Mouse (Mus musculus) T-helper 17 cell (primary cell): ENCODE measurements around the gene Cyp4b1.
"Not testable (repeated sequence)": the region's sequence is repeated elsewhere in the genome, so short reads cannot be mapped to it uniquely, and the experiment has no call there.

Experiments
- in situ Hi-C, 2 experiments: fragments of 300-600 bp; cut with MboI, MseI; formaldehyde crosslinking; loops; 1 replicate in 1 of 2; 2 replicates in 1 of 2; pipeline ENCODE4 v1.15.1; 2025; ENCODE audit warnings: high pct_unique_total_duplicates in 2 of 2

Cyp4b1 gene

DNA sequence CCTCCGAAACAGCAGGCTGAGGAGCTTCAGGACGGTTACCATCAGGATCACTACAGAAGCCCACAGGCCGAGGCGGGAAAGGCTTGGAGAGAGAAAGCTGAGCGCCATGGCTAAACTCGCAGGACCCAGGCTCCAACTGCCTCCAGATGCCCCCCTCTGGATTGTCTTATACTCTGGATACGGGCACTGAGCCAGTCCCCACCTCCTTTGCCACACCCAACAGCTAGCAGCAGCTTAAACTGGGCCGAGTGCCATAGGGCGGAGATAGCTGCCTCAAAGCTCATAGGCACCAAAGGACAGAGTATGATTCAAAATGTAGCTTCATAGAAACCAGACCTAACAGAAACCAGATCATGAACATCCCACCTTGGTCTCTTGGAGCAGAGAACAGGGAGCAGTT lies at the start of gene Cyp4b1:
Gene Cyp4b1 (minus strand): TSS at position 144 of the 400 bp plus-strand sequence.
- in situ Hi-C loops: no loop called here

DNA sequence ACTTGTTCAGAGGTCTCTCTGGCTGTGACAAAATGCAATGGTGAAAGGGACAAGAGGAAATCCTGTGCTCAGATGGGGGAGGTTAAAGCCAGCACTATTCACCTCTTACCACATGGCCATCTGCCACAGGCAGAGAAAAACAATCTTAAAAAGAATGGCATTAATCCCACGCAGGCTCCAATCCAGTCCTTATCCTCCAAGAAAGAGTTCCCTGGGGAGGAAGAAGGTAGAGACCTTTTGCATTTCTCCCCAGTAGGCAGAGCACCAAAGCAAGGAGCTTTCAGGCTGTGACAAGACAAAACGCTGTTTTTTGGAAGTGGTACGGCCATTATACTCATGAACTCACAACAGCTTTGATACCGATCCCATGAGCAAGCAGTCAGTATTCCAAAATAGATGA lies 38.8 kb upstream of the Cyp4b1 start:
- in situ Hi-C loops: no loop called here

DNA sequence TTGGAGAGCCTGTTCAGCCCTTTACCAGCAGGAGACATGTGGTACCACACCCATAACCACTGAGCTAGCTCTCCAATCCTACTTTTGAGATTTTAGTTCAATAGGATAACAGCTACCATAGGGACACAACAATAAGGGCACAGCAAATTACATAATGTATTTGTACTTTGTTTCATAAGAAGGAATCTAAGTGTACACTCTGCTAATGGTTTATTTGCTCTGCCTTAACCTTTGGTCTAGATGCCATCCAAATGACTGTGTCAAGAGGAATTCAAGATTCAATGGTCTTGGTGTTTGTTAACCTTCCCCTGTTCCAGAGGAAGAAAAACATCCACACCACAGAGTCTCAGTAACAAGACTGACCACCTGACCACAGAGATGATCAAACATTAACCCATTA lies 11.7 kb upstream of the Cyp4b1 start:
- in situ Hi-C loops: no loop called here

DNA sequence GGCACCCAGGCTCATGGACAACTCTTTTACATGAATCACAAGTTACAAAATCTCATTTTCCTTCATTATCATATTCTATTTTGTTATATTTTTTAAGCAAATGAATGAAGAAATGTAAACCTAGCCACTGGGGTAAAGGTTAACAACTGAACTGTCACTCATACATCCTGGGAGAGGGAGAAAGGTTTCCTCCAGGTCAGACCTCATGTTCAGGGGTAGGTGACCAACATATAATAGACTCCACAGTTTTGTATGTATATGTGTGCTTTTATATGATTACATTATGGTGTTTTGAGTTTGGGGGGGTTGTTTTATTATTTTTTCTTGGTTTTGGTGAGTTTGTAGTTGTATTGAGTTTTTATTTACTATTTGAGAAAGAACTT lies 10.3 kb upstream of the Cyp4b1 start:
- in situ Hi-C loops: no loop called here

DNA sequence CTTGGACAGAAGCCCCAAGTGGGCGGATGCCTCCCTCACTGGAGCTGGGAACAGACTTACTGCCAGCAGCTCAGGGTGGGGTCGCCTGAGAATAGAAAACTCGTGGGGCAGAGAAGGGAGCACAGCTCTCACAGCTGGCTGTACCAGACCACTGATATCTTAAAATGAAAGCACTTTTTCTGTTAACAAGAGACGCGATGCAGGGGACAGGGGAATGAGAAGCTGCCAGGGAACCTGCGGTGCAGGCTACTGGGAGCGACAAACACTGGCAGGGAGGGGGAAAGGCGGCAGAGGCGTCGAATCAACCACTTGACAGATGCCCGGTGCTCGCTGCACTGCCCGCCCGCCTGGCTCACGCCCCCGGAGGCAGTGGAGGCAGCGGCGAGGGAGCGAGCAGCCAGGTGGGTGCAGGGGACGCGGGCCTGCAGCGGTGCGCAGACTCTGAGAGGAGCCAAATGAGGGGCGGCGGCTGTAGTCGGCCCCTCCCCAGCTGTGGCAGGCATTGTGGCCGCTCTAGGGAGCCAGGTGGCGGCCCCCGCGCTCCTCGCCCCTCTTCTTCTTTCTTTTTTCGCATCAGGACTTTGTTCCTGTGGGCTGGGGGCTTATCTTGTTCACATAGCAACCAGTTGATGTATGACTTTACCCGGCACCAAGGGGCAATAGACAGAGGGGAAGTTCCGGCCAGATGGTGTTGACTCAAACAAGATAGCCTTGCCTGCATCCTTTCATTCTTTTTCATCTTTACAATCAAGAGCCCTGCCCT lies 9.8 kb upstream of the Cyp4b1 start:
- in situ Hi-C loops: no loop called here

DNA sequence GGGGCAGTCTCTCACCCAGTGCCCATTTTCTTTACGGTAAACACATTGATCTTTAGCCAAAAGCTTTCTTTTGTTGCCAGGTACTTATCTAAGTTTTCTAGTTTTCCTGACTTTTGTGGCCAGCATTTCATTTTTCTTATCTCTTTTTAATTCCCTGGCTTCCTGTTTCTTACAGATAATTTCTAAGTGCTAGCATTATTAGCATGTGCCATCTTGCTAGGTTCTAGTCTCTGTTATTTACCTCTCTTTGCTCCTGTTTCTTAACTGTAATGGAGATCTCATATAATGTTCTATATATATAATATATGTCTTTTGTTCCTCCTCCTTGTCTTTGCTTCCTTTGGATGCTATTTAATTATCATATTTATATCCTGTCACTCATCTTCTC lies 9.0 kb upstream of the Cyp4b1 start:
- in situ Hi-C loops: not testable (repeated sequence)

GRCm38 (mm10) chr4:115655841-115656534 lies 8.5 kb upstream of the Cyp4b1 start:
- in situ Hi-C loops: not testable (repeated sequence)

DNA sequence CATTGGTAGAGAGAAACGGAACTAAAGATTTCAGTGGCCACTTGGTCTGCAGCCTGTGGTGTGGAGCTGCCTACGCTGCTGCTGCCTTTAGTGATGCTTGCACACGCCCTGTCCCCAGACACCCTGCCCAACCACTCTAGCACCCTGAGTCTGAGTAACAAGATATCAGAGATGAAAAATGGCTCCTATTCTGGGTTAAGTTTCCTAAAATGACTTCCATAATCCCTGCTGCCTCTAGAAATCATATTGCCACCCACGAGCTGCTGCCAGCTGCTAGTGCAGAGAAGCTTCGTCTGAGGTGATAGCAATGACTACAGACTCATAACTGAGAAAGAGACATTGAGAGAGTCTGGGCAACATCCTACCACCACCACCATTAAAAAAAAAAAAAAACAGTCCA lies 3.3 kb upstream of the Cyp4b1 start:
- in situ Hi-C loops: no loop called here

- in situ Hi-C loops: no loop called here
These were observed 1.8 kb upstream of the Cyp4b1 start for GRCm38 (mm10) chr4:115649344-115649743.

DNA sequence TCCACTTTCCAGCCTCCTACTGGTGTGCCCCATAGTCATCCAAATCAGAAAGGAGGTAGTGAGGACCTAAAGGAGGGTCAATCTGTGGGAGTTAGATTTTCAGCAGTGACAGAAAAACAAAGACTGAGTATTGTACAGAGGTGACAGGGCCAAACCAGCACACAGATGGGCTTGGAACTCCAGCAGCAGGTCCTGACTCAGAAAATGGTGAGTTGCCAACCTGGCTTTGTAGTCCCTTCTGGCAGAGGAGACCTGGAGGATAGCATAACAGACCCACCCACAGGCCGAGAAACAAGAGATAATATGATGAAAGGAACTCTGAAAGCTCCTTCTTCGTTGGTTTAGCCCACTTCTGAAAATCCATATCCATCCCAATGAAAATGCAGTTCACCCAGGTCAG lies 1.2 kb upstream of the Cyp4b1 start:
- in situ Hi-C loops: no loop called here

DNA sequence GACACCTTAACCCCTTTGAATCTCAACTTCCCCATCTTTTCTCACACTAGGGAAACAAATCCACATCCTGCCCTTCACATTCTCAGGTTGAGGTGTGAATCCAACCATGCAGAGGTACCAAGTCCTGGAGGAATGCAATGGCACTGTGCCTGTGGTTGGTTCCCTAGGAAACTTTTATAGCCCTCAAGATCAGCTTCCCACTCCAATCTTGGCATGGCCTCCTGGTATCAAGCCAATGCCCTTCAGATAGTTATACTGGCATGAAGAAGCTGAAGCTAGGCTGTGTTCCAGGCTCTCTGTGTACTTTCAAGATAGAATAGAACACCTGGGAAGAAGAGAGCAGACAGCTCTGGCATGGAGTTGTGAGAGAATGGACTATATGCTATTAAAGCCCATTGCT lies 2.2 kb downstream of the Cyp4b1 start:
- in situ Hi-C loops: no loop called here

DNA sequence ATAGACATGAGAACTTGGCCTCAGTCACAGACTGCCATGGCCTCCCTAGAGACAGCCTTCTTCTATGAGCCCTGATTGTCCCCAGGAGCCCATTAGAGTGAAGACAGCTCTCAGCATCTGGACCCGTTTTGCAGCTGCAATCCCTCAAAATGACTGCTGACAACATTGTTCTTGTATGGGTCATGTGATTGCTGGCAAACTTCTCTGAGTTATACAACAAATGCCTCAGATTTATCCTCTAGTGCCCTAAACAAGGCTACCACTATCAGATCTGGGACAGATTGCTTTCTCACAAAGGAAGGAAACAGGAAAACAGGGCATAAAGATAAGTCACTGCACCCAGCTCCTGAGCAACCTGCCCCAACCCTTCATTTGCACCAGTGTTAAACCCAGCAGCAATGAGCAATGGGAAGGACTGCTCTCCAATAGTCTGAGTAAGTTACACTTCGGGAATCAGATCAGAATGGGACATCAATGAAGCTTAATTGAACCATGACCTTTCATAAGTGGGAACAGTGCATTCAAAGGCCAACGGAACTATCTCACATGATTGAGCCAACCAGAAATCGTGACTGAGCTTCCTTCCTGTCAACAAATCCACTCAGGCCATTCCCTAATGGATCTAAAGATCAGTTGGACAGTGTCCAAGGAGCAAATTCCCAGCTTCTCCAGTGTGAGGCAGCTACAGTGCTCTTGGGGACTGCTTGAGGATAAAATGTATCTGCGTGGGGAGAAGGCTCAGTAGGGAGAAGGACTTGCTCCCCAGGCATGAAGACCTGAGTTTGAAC lies 4.4 kb downstream of the Cyp4b1 start:
- in situ Hi-C loops: no loop called here

GRCm38 (mm10) chr4:115625560-115625959 lies 22.0 kb downstream of the Cyp4b1 start:
- in situ Hi-C loops: not testable (repeated sequence)

GRCm38 (mm10) chr4:115614005-115614404 lies 33.5 kb downstream of the Cyp4b1 start:
- in situ Hi-C loops: no loop called here

DNA sequence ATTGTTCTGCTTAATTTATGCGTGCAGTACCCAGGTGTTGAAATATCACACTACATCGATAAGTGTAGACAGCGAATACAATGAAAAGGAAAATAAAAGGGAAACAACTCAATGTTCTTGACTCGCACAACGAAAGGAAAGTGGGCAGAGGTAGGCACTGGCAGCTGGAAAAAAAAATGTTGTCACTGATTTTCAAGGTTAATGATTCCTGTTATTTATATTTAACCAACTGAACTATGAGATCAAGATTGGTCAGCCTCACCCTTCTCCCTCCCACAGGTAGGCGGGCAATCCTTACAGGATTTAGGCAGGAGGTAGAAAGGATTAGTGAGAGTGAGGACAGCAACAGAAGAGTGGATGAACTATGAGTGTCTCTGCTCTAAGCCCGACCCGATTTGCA lies 46.9 kb downstream of the Cyp4b1 start, which contains the start of gene Cyp4a32:
Gene Cyp4a32 (plus strand): TSS at position 359 of the 400 bp plus-strand sequence.
- in situ Hi-C loops: loop anchor here (5.0 kb wide), 2 partner anchors 38 to 83 kb away; partner anchors contain the start of genes Cyp4a10 (in 2 of the 2) and Cyp4a31 (in 1 of the 2)

DNA sequence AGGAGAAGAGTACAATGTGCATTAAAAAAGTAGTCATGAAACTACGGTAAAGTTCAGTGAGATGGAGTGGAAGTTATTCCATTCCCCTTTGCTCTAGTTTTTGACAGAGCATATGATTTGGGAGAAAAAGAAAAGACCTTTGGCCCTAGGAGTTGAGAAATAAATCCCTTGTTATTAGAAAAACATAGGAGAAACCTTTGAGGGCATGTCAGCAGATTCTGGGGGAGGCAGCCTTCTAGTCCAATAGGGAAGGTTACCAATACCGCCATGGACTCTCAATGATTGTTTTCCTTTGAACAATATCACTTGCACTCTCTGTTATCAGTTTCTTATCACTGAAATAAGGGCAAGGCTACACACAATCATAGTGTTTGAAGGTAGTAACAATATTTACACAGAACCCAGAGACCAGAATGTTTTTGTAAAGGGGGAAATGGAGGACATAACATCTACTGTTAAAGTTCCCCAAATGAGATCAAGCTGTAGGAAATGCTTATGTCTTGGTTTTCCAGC lies 50.6 kb downstream of the Cyp4b1 start:
- in situ Hi-C loops: no loop called here

DNA sequence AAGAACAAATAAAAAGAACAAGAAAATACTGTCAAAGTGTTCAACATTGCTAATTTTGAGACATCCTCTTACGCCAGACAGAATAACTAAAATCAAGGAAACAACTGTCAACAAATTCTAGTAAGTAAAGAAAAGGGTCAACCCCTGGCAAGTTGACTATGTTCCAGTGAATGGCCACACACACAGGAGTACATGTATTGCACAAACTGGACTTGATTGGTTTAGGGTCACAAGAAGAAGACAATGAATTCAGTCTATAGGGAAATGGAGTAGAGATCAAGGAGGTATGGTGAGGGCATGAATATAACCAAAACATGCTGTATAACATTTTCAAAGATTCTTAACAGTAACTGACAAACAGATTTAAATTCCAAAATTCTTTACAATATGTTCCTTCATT lies 51.2 kb downstream of the Cyp4b1 start:
- in situ Hi-C loops: no loop called here

DNA sequence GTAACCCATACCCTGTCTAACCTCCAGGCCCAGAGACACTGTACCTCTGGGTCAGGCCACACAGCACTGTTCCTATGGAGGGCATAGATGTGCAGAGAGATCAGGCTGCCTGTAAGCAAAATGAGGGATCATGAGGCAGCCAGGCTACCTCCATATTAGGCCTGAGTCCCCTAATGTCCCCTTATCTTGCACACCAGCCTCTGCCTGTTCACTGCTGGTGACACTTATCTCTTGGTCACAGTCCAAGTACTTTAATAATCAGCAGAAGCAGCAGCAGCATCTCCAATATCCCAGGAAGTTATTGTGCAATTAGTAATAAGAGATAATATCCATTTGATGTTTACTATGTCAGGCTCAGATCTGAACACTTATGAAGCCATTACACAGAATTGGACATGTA lies 64.5 kb downstream of the Cyp4b1 start:
- in situ Hi-C loops: no loop called here

GRCm38 (mm10) chr4:115575776-115576175 lies 71.7 kb downstream of the Cyp4b1 start:
- in situ Hi-C loops: no loop called here

DNA sequence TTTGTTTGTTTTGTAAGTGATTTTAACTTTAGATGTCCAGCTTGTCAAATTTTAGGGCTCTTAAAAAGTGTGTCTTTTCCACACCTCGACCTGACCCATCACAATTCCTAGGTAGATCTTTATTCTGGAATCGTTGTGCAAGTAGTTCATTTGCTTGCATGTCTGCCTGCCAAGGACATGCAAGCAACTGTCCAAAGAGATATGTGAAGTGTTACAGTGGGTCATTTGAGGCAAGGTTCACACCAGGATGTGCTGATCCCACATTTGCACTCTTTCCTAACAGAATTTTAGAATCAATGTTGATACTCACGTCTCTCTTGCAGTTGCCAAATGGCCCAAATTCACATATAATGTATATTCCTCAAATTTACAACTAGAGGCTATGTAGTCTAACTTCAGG lies 72.3 kb downstream of the Cyp4b1 start:
- in situ Hi-C loops: no loop called here
